Mouse (Mus musculus) embryonic facial prominence, embryonic 14.5 days (tissue): ENCODE results near the gene Chst15. TPM values are rescaled to one million over a fixed set of nuclear protein-coding genes. Genes with fewer than 3 reads are reported as not detected.
A peak's percentile ranks its signal among the peaks of the same experiment; 100 is the strongest.

Source experiments
- ATAC-seq: fragments of 200-750 bp; cut with Nextera tagmentation; 2 replicates; pipeline ENCODE4 v1.8.0; 2017; ENCODE audit warnings: low read depth, moderate number of reproducible peaks, moderate TSS enrichment
- DNase-seq: peaks from one replicate; pipeline ENCODE4 v3.0.0-alpha.2; 2015; ENCODE audit warnings: low spot score
- H3K27ac ChIP-seq: fragments of 300-500 bp; sonication (generic); replicated peaks from 2 replicates; pipeline ENCODE4 v1.5.1; 2014; ENCODE audit warnings: low read depth, mild to moderate bottlenecking, low read length, moderate library complexity
- H3K27me3 ChIP-seq: fragments of 300-500 bp; sonication (generic); replicated peaks from 2 replicates; pipeline ENCODE4 v1.6.1; 2014; ENCODE audit warnings: low read length; ENCODE audit not compliant: control insufficient read depth, insufficient read depth
- H3K36me3 ChIP-seq: fragments of 300-500 bp; sonication (generic); 2 replicates; pipeline ENCODE4 v1.6.1; 2014; ENCODE audit warnings: low read length, mixed read lengths; ENCODE audit not compliant: control insufficient read depth, insufficient read depth
- H3K4me1 ChIP-seq: fragments of 300-500 bp; sonication (generic); 2 replicates; pipeline ENCODE4 v1.6.1; 2014; ENCODE audit warnings: antibody characterized with exemption, low read length; ENCODE audit not compliant: control insufficient read depth, insufficient read depth
- H3K4me2 ChIP-seq: fragments of 300-500 bp; sonication (generic); 2 replicates; pipeline ENCODE4 v1.6.1; 2014; ENCODE audit warnings: low read depth, mild to moderate bottlenecking, low read length, moderate library complexity, mixed read lengths
- H3K4me3 ChIP-seq: fragments of 300-500 bp; sonication (generic); 2 replicates; pipeline ENCODE4 v1.5.1; 2014; ENCODE audit warnings: low read depth, mild to moderate bottlenecking, low read length
- H3K9ac ChIP-seq: fragments of 300-500 bp; sonication (generic); 2 replicates; pipeline ENCODE4 v1.6.1; 2014; ENCODE audit warnings: low read depth, mild to moderate bottlenecking, low read length, moderate library complexity, mixed read lengths
- H3K9me3 ChIP-seq: fragments of 300-500 bp; sonication (generic); 2 replicates; pipeline ENCODE4 v1.6.1; 2016; ENCODE audit warnings: low read length; ENCODE audit not compliant: control insufficient read depth
- WGBS: fragments of 180-500 bp; shearing (Covaris S2); extraction: QIAGEN DNeasy Blood & Tissue Kit; methylation state at CpG from one replicate; pipeline ENCODE4 v1.1.7; 2014; 5-methylcytosine and 5-hydroxymethylcytosine counted together
- polyA plus RNA-seq: library from polyadenylated mRNA; unstranded; fragments of >200 nt; fragmentation: Nextera tagmentation; extraction: Ambion mirVana; gene quantifications from 2 replicates; pipeline ENCODE4 v1.2.1, GENCODE M21; 2014

Chst15 gene
- polyA plus RNA-seq, 1 experiment from 2014 or later = 14.2 TPM

GRCm38 (mm10) chr7:132356881-132357840, 40.1 kb upstream of the Chst15 start:
- Histone ChIP-seq H3K9me3 (no peaks in the 10 kb centered on the region), H3K4me1 (peaks cover 25% of the 10 kb centered on the region), H3K4me2 (0 out of 2 replicates have a peak overlapping the region, but pooled peaks have one; percentile 3), H3K9ac (no peak overlapping the region), H3K27ac (no peak overlapping the region), H3K27me3 (no peaks in the 10 kb centered on the region), H3K36me3 (no peaks in the 10 kb centered on the region), H3K4me3 (no peak overlapping the region)
- WGBS = 51% methylated on average over 10 of the region's 10 CpGs
- ATAC-seq (peak; percentile 44; the same call in 1 of the 2 replicates), DNase-seq (no peak)

- Histone ChIP-seq H3K4me2 (0 out of 2 replicates have a peak overlapping the region, but pooled peaks have one; percentile 3), H3K27me3 (no peaks in the 10 kb centered on the region), H3K36me3 (no peaks in the 10 kb centered on the region), H3K9ac (no peak overlapping the region), H3K27ac (no peak overlapping the region), H3K4me1 (peaks cover 25% of the 10 kb centered on the region), H3K4me3 (no peak overlapping the region), H3K9me3 (no peaks in the 10 kb centered on the region)
- WGBS = 9% methylated on average over 8 of the region's 8 CpGs
- ATAC-seq (peak; percentile 85), DNase-seq (peak; percentile 92)
These were observed 39.2 kb upstream of the Chst15 start for GRCm38 (mm10) chr7:132356185-132356584.

- no peak overlapping the region for H3K4me3 ChIP-seq
- H3K4me1 ChIP-seq = peaks cover 25% of the 10 kb centered on the region
- no peak for ATAC-seq
- H3K9ac ChIP-seq = no peak overlapping the region
- no peak for DNase-seq
- H3K36me3 ChIP-seq = no peaks in the 10 kb centered on the region
- no peaks in the 10 kb centered on the region for H3K9me3 ChIP-seq
- H3K27me3 ChIP-seq = no peaks in the 10 kb centered on the region
- 62% methylated on average over 6 of the region's 6 CpGs for WGBS
- H3K27ac ChIP-seq = peak overlapping the region; percentile 46; the same call in 1 of the 2 replicates
- H3K4me2 ChIP-seq = 0 out of 2 replicates have a peak overlapping the region, but pooled peaks have one; percentile 3
These were observed 38.7 kb upstream of the Chst15 start for GRCm38 (mm10) chr7:132355767-132356166.

GRCm38 (mm10) chr7:132349075-132349572, 32.1 kb upstream of the Chst15 start:
- no peaks in the 10 kb centered on the region for H3K9me3 ChIP-seq
- H3K36me3 ChIP-seq = no peaks in the 10 kb centered on the region
- H3K4me2 ChIP-seq = no peak overlapping the region
- H3K4me1 ChIP-seq = peaks cover 5% of the 10 kb centered on the region; the same call in 1 of the 2 replicates
- ATAC-seq (no peak), DNase-seq (no peak)
- no peak overlapping the region for H3K27ac ChIP-seq
- H3K9ac ChIP-seq = no peak overlapping the region
- no peaks in the 10 kb centered on the region for H3K27me3 ChIP-seq
- 64% methylated on average over 6 of the region's 6 CpGs for WGBS
- no peak overlapping the region for H3K4me3 ChIP-seq

GRCm38 (mm10) chr7:132347273-132348045, 30.4 kb upstream of the Chst15 start:
- 64% methylated on average over 9 of the region's 9 CpGs for WGBS
- Histone ChIP-seq H3K9me3 (no peaks in the 10 kb centered on the region), H3K4me3 (no peak overlapping the region), H3K27ac (no peak overlapping the region), H3K4me1 (0 out of 2 replicates have a peak, but pooled peaks cover 5% of the 10 kb centered on the region), H3K36me3 (no peaks in the 10 kb centered on the region), H3K4me2 (no peak overlapping the region), H3K9ac (no peak overlapping the region), H3K27me3 (no peaks in the 10 kb centered on the region)
- peak; percentile 59 for DNase-seq
- ATAC-seq = no peak

- Histone ChIP-seq H3K27me3 (no peaks in the 10 kb centered on the region), H3K4me1 (0 out of 2 replicates have a peak, but pooled peaks cover 5% of the 10 kb centered on the region), H3K36me3 (no peaks in the 10 kb centered on the region), H3K27ac (no peak overlapping the region), H3K9me3 (no peaks in the 10 kb centered on the region), H3K4me2 (no peak overlapping the region), H3K4me3 (no peak overlapping the region), H3K9ac (no peak overlapping the region)
- DNase-seq = no peak
- 74% methylated on average over 5 of the region's 5 CpGs for WGBS
- 0 out of 2 replicates have a peak, but pooled peaks have one; percentile 26 for ATAC-seq
These were observed 28.6 kb upstream of the Chst15 start for GRCm38 (mm10) chr7:132345526-132346070.

GRCm38 (mm10) chr7:132344606-132345005, 27.6 kb upstream of the Chst15 start:
- 55% methylated on average over 4 of the region's 4 CpGs for WGBS

GRCm38 (mm10) chr7:132343900-132344299, 26.9 kb upstream of the Chst15 start:
- Histone ChIP-seq H3K9ac (no peak overlapping the region), H3K36me3 (no peaks in the 10 kb centered on the region), H3K9me3 (no peaks in the 10 kb centered on the region), H3K4me2 (no peak overlapping the region), H3K27me3 (no peaks in the 10 kb centered on the region), H3K4me3 (no peak overlapping the region), H3K27ac (no peak overlapping the region), H3K4me1 (0 out of 2 replicates have a peak, but pooled peaks cover 5% of the 10 kb centered on the region)
- DNase-seq (no peak), ATAC-seq (no peak)
- 96% methylated on average over 2 of the region's 2 CpGs for WGBS

More at GRCm38 (mm10) chr7:132344606-132345005, 27.6 kb upstream of the Chst15 start:
- no peak for ATAC-seq
- Histone ChIP-seq H3K9me3 (no peaks in the 10 kb centered on the region), H3K27me3 (no peaks in the 10 kb centered on the region), H3K27ac (no peak overlapping the region), H3K36me3 (no peaks in the 10 kb centered on the region), H3K4me1 (0 out of 2 replicates have a peak, but pooled peaks cover 5% of the 10 kb centered on the region), H3K4me3 (no peak overlapping the region), H3K9ac (no peak overlapping the region), H3K4me2 (no peak overlapping the region)
- DNase-seq = no peak
